Mouse (Mus musculus): ENCODE data around the gene Rasgef1c.

Gene Rasgef1c

GRCm38 (mm10) chr11:50026521-50027090 lies 125.0 kb downstream of the Rasgef1c start:
- DNase-seq, result no peak

- DNase-seq, result no peak
Measured at GRCm38 (mm10) chr11:50028416-50028815, 126.8 kb downstream of the Rasgef1c start.
